Mouse (Mus musculus) MEL (cell line): Measurements from ENCODE around the gene Bnip1.

Experiments used
- CHD1 ChIP-seq: IDR thresholded peaks from 2 replicates; pipeline ENCODE4 v1.6.1; 2012; ENCODE audit warnings: low read depth, mild to moderate bottlenecking, inconsistent platforms, low read length, improper control_type of control experiment
- ELF1 ChIP-seq: IDR thresholded peaks from 2 replicates; pipeline ENCODE4 v1.6.1; 2014; ENCODE audit warnings: low read depth, mild to moderate bottlenecking, inconsistent platforms, low read length, improper control_type of control experiment, moderate library complexity
- EP300 ChIP-seq, 2 experiments: IDR thresholded peaks; 2 replicates each; pipeline ENCODE4 v1.6.1; 2011; ENCODE audit warnings: improper control_type of control experiment in 2 of 2, low read length in 2 of 2, low read depth in 1 of 2, mild to moderate bottlenecking in 1 of 2
- MAFK ChIP-seq: IDR thresholded peaks from 2 replicates; pipeline ENCODE4 v1.6.1; 2011; ENCODE audit warnings: low read depth, mild to moderate bottlenecking, low read length, improper control_type of control experiment, borderline replicate concordance
- MXI1 ChIP-seq: IDR thresholded peaks from 2 replicates; pipeline ENCODE4 v1.6.1; 2011; ENCODE audit warnings: mild to moderate bottlenecking, low read depth, low read length, improper control_type of control experiment
- NELFE ChIP-seq: IDR thresholded peaks from 2 replicates; pipeline ENCODE4 v1.6.1; 2011; ENCODE audit warnings: low read depth, low read length, improper control_type of control experiment
- POLR2A ChIP-seq, 2 experiments: IDR thresholded peaks; 2 replicates each; pipeline ENCODE4 v1.6.1; 2011 to 2012; ENCODE audit warnings: low read length in 2 of 2, mild to moderate bottlenecking in 2 of 2, control low read depth in 1 of 2, improper control_type of control experiment in 1 of 2, low read depth in 1 of 2, moderate library complexity in 1 of 2; ENCODE audit not compliant: control insufficient read depth in 1 of 2, insufficient read depth in 1 of 2, poor library complexity in 1 of 2
- POLR2AphosphoS2 ChIP-seq: IDR thresholded peaks from 2 replicates; pipeline ENCODE4 v1.6.1; 2011; ENCODE audit warnings: low read length, improper control_type of control experiment
- TBP ChIP-seq: IDR thresholded peaks from 2 replicates; pipeline ENCODE4 v1.8.0; 2011; ENCODE audit warnings: low read depth, low read length, improper control_type of control experiment

- no peak for TF ChIP-seq NELFE
- no peak for TF ChIP-seq MAFK
- no peak for TF ChIP-seq CHD1
- TF ChIP-seq ELF1 = no peak
- TF ChIP-seq POLR2AphosphoS2 = no peak
- TF ChIP-seq TBP = no peak
- no peak for TF ChIP-seq POLR2A (IDR thresholded peaks at IDR 0.05; ENCODE audit: control insufficient read depth in 1 of 2, insufficient read depth in 1 of 2, low read depth in 1 of 2, low read length in 2 of 2, poor library complexity in 1 of 2)
- TF ChIP-seq MXI1 = no peak
- no peak for TF ChIP-seq EP300 (IDR thresholded peaks at IDR 0.05; ENCODE audit: low read depth in 1 of 2, low read length in 2 of 2)
Measured at GRCm38 (mm10) chr17:26839718-26840438, 59.0 kb downstream of the Bnip1 start.
